Mouse (Mus musculus): ENCODE measurements around the gene Pgd. TPM values are rescaled to one million over a fixed set of nuclear protein-coding genes. Genes with fewer than 3 reads are reported as not detected.
"Not testable (repeated sequence)": the region's sequence is repeated elsewhere in the genome, so short reads cannot be mapped to it uniquely, and the experiment has no call there.

The Pgd gene
- total RNA-seq, 2 experiments from 2014 or later, result 35.2 to 36.5 TPM

DNA sequence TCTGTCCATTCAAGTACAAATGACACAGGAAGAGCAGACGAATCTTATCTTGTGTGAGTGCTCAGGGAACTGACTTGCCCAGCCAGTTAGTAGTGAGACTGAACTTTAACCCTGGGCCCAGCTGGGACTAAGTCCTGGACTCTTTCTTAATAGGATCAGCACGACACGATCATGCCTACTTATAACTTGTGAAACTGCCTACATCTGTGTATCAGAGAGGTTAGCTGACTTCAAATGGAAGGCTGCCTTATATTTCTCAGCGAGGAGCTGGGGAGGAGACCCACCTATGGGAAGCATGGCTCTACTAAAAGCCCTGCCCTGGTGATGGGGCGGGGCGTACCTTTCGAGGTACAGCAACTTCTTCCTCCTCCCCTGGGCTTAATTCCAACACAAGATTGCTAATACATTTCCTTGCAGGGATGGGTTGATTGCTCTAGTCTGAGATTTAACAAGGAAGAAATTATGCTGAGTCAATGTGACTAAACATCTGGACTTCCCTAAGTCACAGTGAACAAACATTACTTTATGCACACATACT, 3.9 kb upstream of the Pgd start:
- no peak for DNase-seq (ENCODE audit: low spot score in 2 of 2)
- intact Hi-C loops (cut with DNase I), result no loop called here

DNA sequence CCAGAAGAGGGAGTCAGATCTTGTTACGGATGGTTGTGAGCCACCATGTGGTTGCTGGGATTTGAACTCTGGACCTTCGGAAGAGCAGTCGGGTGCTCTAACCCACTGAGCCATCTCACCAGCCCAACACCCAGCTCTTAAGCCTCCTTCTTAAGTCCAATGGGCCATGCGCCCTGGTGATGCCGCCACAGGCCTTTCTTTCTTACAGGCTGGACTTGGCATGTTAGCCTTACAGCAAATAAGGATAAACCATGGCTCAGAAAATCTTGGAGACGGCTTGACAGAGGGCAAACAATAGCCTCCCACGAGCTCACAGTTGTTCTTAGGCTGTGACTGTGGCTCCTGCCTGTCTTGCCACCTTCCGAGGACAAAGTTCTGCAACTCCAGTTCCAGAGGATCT, 3.4 kb upstream of the Pgd start:
- intact Hi-C loops (cut with DNase I); DNase-seq (ENCODE audit: low spot score in 2 of 2): not testable (repeated sequence)

DNA sequence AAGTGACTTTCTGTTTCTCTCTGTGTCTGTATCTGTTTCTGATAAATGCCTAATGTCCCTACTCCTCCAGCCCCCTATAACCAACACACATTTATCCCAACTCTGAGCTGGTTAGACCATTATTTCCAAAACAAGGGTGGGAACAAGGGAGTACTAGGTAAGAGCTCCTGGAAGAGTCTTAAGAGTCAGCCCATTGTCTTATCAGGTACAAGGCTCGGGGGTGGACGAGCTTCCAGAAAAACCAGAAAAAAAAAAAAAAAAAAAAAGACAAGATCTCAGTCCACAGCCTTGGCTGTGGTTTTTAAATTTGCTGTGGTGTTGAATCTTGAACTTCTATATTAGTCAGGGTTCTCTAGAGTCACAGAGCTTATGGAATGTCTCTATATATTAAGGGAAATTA, 1.4 kb upstream of the Pgd start:
- intact Hi-C loops (cut with DNase I), result no loop called here
- no peak for DNase-seq (ENCODE audit: low spot score in 2 of 2)

DNA sequence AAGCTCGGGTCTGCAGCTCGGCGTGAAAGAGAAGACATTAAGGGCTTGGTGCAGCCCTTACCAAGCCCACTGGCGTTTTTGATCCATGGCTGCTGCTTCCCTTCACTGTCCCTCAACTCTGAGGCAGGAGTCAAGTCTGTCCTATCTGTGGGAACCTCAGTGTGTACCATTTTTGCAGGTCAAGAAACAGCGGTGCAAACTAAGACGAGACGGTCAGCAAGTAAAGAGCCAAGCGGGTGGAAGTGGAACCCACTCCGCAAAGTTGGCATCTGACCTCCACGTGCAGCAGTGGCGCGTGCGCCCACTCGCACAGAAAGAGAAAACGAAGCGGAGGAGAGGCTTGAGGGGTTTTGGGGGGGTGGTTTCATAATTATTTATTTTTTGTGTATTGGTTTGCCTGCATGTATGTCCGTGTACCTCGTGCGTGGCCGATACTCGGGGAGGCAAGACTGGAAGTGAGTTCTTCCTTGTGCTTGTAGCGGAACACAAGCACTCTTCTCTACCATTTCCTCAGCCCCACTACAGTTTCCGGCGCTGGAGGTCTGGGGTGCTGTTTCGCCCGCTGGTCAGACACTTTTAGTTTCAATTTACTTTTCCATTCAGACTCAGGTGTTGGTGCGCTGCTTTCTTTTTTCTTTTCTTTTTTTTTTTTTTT, 513 bp upstream of the Pgd start:
- intact Hi-C loops (cut with DNase I), result no loop called here
- DNase-seq (ENCODE audit: low spot score in 2 of 2), result peak in 1 of 2 experiments; percentile 23

DNA sequence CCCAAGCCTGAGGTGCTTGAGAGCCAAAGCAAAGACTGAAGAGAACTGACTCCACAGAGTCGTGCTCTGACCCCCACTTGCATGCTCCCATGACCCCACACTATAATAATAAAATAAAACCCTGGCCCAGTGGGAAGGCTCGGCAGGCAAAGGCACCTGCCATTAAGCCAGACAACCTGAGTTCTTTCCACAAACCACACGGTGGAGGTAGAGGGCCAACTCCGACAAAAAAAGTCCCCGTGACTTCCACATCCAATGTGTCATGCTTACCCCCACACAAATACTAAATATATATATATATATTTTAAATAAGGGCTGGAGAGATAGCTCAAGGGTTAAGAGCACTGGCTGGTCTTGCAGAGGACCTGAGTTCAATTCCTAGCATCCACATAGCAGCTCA, 2.4 kb downstream of the Pgd start:
- intact Hi-C loops (cut with DNase I), result no loop called here
- no peak for DNase-seq (ENCODE audit: low spot score in 2 of 2)

DNA sequence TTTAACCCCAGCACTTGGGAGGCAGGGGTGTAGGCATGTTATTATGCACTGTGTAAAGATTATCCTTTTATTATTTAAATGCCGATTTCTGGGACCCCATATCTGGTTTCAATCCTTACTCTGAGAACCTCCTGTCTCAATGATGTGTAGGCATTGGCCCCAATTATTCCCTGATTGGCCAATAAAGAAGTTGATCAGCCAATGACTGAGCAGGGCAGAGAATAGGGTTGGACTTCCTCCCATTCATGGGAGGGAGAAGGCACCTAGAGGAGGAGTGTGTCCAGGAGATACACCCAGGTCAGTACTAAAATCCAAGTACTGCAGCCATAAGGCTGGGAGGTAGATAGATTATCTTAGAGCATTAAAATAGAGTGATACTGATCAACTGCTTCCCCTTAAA, 3.4 kb downstream of the Pgd start:
- intact Hi-C loops (cut with DNase I), result no loop called here
- no peak for DNase-seq (ENCODE audit: low spot score in 2 of 2)

DNA sequence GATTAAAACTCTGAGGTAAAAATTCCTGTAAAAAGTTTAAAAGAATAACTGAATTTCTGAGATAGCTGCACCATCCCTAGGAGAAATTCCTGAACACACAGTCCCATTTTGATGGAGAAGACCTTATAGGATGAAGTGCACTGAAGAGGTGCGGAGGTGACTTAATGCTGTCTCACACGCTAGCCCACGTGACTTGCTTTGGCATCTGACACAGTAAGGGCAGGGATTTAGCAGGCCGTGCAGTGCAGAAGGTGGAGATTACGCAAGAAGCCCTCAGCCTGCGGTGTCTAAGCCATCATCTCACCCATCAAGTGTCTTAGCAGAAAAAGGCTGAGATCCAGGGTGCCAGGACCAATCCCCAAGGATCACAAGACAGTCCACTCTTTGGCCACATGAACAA, 5.4 kb downstream of the Pgd start:
- intact Hi-C loops (cut with DNase I), result no loop called here
- DNase-seq (ENCODE audit: low spot score in 2 of 2), result no peak

DNA sequence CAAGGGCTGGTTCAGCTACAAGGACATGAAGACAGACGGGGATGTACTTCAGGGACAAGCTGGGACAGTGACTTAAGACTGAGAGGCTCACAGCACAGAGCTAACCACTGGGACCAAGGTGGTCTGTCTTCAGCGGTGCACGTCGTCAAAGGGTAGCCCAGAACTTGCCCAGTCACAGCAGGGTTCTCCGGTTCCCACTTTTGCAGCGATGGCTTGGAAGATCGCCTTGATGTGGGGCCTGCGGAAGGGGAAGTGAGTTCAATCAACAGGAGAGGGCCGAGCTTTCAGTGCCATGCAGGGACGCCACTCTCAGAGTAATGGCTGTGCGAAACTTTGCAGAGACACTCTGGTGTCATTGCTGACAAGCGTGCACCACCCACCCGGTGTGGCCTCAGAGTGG, 6.7 kb downstream of the Pgd start:
- DNase-seq (ENCODE audit: low spot score in 2 of 2), result no peak
- intact Hi-C loops (cut with DNase I), result no loop called here

DNA sequence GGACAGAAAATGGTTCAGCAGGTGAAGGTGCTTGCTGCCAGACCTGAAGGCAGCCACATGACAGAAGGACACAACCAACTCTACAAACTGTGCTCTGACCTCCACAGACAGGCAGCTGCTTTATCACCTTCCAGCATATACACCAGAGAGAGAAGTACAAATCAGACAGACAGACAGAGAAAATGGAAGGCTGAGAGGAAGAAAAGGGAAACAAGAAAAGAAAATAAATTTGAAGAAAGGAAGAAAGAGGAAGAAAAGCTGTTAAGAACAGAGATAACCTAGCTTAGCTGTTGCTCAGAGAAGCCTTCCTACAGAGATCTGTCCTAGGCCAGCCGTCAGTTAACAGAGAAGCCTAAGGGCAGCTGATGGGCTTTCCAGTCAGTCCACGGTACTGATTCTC, 7.4 kb downstream of the Pgd start:
- intact Hi-C loops (cut with DNase I), result no loop called here

DNA sequence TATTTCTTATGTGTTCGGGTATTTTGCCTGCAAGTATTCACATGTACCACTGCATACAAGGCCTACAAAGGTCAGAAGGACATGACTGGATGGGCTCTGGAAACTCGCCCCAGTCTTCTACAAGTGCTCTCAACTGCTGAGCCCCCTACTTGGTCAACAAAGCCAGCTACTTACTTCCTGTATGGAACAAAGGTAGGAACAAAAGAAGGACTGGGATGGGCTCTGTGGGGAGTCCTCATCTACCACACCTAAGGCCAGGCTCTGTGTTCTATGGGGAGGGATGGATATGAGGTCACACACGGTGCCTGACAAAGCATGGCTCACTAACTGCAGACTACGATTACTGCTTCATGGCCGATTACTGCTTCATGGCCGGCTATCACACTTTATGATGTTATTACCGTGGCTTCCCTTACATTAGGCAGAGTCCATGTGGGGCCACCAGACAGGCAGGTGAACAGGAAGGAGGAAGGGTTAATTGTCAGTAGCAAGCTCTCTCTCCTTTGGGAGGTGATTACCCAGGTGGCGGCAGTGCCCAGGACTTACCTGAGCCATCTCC, 9.1 kb downstream of the Pgd start:
- DNase-seq (ENCODE audit: low spot score in 2 of 2), result no peak
- intact Hi-C loops (cut with DNase I), result no loop called here

More for the DNA sequence above, 7.4 kb downstream of the Pgd start:
- DNase-seq (ENCODE audit: low spot score in 2 of 2), result no peak

DNA sequence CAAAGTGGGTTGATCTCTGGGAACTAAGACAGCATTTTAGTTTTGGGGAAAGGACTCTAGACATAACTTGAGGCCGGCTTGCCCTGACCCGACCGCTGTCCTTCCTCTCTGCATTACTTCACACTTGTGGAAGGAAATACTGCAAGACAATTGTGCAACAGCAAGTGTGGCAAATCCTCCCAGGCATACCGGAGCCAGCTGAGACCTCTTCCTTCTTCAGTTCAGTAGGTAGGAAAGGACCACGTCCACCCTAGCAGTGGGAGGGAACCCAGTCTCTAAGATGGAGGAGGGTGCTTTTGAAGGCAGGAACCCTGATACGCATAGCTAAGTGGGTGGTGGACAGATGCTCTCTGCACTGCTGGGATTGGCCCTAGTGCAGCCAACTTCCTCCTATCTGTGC, 10.9 kb downstream of the Pgd start:
- DNase-seq (ENCODE audit: low spot score in 2 of 2), result no peak
- intact Hi-C loops (cut with DNase I), result no loop called here

DNA sequence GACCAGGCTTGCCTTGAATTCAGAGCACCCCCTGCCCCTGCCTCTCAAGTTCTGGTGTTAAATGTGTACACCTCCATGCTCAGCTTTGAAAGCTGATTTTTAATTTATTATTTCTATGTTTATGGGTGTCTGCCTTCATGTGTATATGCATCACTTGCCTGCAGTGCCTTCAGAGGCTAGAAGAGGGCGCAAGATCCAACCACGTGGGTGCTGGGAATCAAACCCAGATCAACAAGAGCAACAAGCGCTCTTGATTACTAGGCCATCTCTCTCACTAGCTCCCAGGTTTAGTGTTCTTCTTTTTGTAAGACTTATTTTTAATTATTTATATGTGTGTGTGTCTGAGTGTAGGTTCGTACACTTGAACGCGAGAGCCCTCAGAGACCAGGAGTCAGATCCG, 11.7 kb downstream of the Pgd start:
- DNase-seq (ENCODE audit: low spot score in 2 of 2), result no peak
- intact Hi-C loops (cut with DNase I), result no loop called here

DNA sequence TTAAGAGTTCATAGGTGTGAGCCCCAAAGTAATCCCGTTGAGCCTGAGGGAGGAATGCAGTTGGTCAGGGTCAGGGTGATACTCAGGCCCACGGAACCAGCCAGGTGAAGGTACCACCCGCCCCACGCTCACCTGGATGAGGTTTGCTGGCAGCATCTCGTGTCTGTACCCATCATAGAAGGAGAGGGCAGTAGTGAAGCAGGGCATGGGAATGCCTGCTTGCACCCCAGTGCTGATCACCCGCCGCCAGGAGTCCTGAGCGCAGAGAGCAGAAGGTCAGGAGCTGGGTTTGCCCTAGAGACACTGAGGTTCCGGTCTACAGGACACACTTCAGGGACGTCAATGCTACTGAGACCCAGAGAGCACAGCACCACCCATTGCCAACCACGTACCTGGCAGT, 15.8 kb downstream of the Pgd start:
- DNase-seq (ENCODE audit: low spot score in 2 of 2), result no peak
- intact Hi-C loops (cut with DNase I), result no loop called here

DNA sequence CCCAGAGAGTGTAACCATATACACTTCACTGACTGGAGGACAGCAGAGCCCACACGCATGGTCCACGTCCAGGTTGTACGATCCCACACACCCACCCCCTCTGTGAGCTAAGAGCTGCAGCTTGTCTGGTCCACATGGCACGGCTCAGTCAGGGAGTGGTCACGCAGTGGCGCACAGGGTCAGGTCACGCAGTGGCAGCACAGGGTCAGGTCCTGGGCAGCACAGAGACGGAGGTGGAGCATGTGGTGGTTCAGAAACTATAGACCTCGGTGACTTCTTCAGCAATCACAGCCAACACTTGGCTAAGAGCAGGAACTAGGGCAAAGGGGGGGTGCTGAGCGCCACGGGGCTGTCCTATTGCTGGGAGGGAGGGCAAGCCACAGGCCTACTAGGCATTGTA, 16.3 kb downstream of the Pgd start:
- intact Hi-C loops (cut with DNase I), result no loop called here
- no peak for DNase-seq (ENCODE audit: low spot score in 2 of 2)

DNA sequence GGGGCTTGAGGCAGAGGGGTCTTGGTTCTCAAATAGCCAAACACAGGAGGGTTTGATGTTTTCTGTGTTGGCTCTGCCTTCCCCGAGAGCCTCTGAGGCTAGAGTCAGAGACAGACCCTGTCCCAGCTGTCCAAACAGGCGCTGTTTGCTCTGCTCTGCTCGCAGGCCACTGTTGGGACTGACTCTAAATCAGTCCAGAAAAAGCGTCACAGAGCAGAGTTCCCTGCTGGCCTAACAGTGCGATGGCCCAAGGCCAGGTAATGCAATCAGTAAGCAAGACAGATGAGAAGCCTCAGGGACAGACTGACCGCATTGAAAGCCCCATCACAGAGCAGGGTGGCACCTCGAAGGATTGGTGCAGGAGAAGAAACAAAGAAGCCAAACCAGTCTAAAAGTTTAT, 17.0 kb downstream of the Pgd start:
- intact Hi-C loops (cut with DNase I), result loop anchor here (5.0 kb wide), 2 partner anchors 298 to 393 kb away; no protein-coding TSS in a partner anchor

DNA sequence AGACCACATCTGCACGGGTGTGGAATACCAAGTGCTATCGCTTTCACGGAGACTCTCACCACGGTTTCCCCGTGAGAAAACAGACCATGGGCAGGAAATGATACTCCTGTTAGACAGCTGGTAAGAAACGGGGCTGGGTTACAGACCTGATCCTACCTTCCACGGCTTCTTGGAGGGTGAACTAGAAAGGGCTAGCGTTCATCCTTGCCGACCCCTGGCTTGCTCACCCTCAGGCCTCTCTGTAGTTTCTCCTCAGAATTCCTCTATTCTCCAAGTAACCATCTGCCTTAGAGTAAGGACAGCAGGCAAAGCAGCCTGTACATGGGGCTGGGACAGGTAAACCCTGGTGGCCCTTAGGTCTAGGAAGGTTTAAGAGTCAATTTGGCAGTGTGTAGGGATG, 17.4 kb downstream of the Pgd start:
- no peak for DNase-seq (ENCODE audit: low spot score in 2 of 2)
- intact Hi-C loops (cut with DNase I), result loop anchor here (5.0 kb wide), 2 partner anchors 298 to 393 kb away; no protein-coding TSS in a partner anchor

More for the DNA sequence above, 17.0 kb downstream of the Pgd start:
- no peak for DNase-seq (ENCODE audit: low spot score in 2 of 2)

DNA sequence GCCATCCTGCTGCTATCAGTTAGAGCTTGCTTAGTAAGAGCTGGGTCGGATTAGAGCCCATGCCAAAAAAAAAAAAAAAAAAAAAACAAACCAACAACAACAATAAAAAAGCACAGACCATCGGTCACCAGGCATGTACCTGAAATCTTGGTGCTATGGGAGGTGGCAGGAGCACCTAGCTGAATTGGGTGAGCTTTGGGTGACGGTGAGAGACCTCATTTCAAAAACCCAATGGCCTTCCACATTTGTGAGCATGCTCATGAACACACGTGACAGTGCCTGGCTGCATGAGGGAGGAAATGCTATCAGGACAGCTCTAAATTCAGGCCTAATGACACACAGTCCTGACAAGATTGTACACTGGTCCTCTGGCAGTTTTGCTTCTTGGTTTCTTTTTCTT, 18.5 kb downstream of the Pgd start:
- intact Hi-C loops (cut with DNase I), result loop anchor here (5.0 kb wide), 2 partner anchors 299 to 394 kb away; no protein-coding TSS in a partner anchor
- DNase-seq (ENCODE audit: low spot score in 2 of 2), result no peak

DNA sequence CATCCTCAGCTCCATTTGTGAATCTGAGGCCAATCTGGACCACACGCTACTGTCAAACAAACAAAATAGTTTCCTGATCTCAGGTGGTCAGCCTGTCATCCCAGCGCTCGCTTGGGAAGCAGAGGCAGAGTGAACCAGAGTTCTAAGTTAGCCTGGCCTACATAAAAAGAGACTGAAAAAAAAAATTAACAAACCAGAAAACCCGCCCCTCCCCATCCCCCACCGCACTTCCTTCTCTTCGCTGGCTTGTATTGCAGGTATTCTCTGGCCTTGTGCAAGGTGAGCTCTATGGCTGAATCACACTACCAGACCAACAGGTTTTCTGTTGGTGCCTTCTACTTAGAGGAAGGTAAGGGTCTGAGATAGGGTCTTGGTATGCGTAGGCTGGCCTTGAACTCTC, 19.0 kb downstream of the Pgd start:
- intact Hi-C loops (cut with DNase I), result loop anchor here (5.0 kb wide), 2 partner anchors 300 to 395 kb away; no protein-coding TSS in a partner anchor
- DNase-seq (ENCODE audit: low spot score in 2 of 2), result no peak

DNA sequence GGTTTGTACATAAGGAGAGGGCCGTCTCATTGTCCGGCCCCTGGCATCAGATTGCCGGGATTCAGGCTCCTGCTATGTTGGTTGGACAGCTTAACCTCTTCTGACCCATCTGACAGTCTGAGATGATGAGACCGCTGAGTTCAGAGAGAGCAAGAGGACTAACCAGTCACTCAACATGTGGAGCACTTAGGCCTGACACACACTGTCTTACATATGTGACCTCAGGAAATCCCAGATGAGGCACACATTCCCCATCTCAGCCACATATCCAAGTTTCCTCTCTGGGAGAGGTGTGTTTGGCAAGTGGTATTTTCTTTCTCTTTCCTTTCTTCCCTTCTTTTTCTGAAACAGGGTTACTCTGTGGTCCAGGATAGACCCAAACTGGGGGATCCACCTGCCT, 21.4 kb downstream of the Pgd start:
- DNase-seq (ENCODE audit: low spot score in 2 of 2), result no peak
- intact Hi-C loops (cut with DNase I), result loop anchor here (5.0 kb wide), 2 partner anchors 302 to 397 kb away; no protein-coding TSS in a partner anchor

DNA sequence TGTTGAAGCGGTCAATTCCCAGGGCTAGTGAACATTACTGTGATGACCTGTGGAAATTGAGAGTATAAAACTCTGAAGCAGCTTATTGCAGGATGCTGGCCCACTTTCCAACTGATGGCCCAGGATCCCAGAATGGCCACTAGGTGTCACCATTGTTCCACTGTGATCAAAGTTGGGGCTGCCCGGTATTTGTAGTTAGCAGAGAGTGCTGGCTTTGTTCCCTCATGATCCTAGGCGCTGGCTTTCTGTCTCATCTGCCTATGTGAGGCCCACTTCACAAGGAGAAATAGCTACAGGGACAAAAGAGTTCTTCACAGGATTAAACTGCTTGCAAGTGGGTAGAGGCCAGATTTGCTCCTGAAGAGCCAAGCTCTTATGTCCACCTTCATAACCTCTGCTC, 22.1 kb downstream of the Pgd start:
- peak; percentile 77 to 83 for DNase-seq (ENCODE audit: low spot score in 2 of 2)
- intact Hi-C loops (cut with DNase I), result loop anchor here (5.0 kb wide), 1 partner anchor 38 kb away; no protein-coding TSS in a partner anchor

DNA sequence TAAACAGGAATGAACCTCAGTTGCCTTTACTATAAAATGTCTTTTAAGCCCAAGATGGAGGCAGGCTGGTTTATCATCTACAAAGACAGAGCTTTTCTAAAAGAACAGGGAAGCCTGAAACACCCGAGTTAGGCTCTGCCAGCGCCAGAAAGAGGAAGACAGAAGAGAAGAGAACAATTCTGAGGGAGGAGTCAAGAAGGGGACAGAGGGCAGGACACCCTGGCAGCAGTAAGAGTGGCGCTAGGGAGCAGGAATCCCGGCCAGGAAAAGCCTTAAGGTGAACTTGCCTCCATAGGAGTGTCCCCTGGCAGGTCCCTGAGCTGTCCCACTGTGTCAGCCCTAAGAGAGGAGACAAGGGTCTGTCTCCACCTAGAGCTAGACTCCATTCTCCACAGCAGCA, 23.0 kb downstream of the Pgd start:
- no peak for DNase-seq (ENCODE audit: low spot score in 2 of 2)
- intact Hi-C loops (cut with DNase I), result loop anchor here (5.0 kb wide), 1 partner anchor 39 kb away; no protein-coding TSS in a partner anchor
